Mouse (Mus musculus): ENCODE measurements around the gene 2610528A11Rik.

Gene 2610528A11Rik

GRCm38 (mm10) chr14:37094436-37094835 is 19.4 kb downstream of the 2610528A11Rik start:
- no peak for DNase-seq (ENCODE audit: low read depth, low spot score)

- DNase-seq (ENCODE audit: low read depth, low spot score) = no peak
Observed at GRCm38 (mm10) chr14:37083755-37084154, 30.1 kb downstream of the 2610528A11Rik start.

- DNase-seq (ENCODE audit: low read depth, low spot score) = no peak
Observed at GRCm38 (mm10) chr14:37080724-37081123, 33.1 kb downstream of the 2610528A11Rik start.

- peak; percentile 59 for DNase-seq (ENCODE audit: low read depth, low spot score)
Observed at GRCm38 (mm10) chr14:37068516-37068915, 45.3 kb downstream of the 2610528A11Rik start.

- no peak for DNase-seq (ENCODE audit: low read depth, low spot score)
Observed at GRCm38 (mm10) chr14:37067629-37068028, 46.2 kb downstream of the 2610528A11Rik start, which contains the start of gene Lrit2. Gene Lrit2, plus strand, starts transcription at chr14:37067929.

GRCm38 (mm10) chr14:37066636-37067035 is 47.2 kb downstream of the 2610528A11Rik start:
- no peak for DNase-seq (ENCODE audit: low read depth, low spot score)

GRCm38 (mm10) chr14:37064849-37065248 is 49.0 kb downstream of the 2610528A11Rik start:
- DNase-seq (ENCODE audit: low read depth, low spot score) = no peak
